Mouse (Mus musculus): ENCODE measurements around the gene Sema3f.

- TF ChIP-seq CTCF (IDR thresholded peaks at IDR 0.05; ENCODE audit: low read depth), result no peak
- no peak for TF ChIP-seq EP300 (IDR thresholded peaks at IDR 0.05; ENCODE audit: low read depth)
These were observed 16.8 kb upstream of the Sema3f start for GRCm38 (mm10) chr9:107727041-107727440.
